Mouse (Mus musculus) heart, postnatal 0 days (tissue): ENCODE measurements at regions not wholly inside any gene's neighbourhood (a gene's known extent, or its start where the extent isn't known, plus 50 kb on each side); places are given as distances from the start of the nearest gene placed in this dataset.
A peak's percentile ranks its signal among the peaks of the same experiment; 100 is the strongest.

Source experiments
- CTCF ChIP-seq: IDR thresholded peaks from 2 replicates; pipeline ENCODE4 v1.5.1; 2016; ENCODE audit warnings: antibody characterized with exemption, control low read depth, low read depth
- EP300 ChIP-seq: IDR thresholded peaks from 2 replicates; pipeline ENCODE4 v1.6.1; 2016; ENCODE audit warnings: antibody characterized with exemption, low read depth

GRCm38 (mm10) chr1:55874868-55875144 is 469.1 kb downstream of the Plcl1 start:
- TF ChIP-seq CTCF: peak; percentile 40
- TF ChIP-seq EP300: no peak
